Mouse (Mus musculus) myocyte (in vitro differentiated cells): ENCODE measurements around the gene Cic. TPM values are rescaled to one million over a fixed set of nuclear protein-coding genes. Genes with fewer than 3 reads are reported as not detected.

Source experiments
- H3K27me3 ChIP-seq: one replicate; pipeline ENCODE4 v1.6.1; 2011; ENCODE audit not compliant: control insufficient read depth, insufficient read depth, insufficient read length
- H3K36me3 ChIP-seq: one replicate; pipeline ENCODE4 v1.6.1; 2011; ENCODE audit not compliant: control insufficient read depth, insufficient read depth
- H3K4me2 ChIP-seq: one replicate; pipeline ENCODE4 v1.6.1; 2011; ENCODE audit warnings: low read depth, control low read depth
- H3K4me3 ChIP-seq: one replicate; pipeline ENCODE4 v1.5.1; 2011; ENCODE audit warnings: mild to moderate bottlenecking, control low read depth, moderate library complexity
- H3K79me2 ChIP-seq: one replicate; pipeline ENCODE4 v1.6.1; 2011; ENCODE audit not compliant: control insufficient read depth, insufficient read depth
- H3ac ChIP-seq: one replicate; pipeline ENCODE4 v1.6.1; 2011; ENCODE audit not compliant: control insufficient read depth, insufficient read length
- CEBPB ChIP-seq: IDR thresholded peaks from 2 replicates; pipeline ENCODE4 v1.6.1; 2011; ENCODE audit warnings: mild to moderate bottlenecking, moderate library complexity; ENCODE audit not compliant: poor library complexity, insufficient read depth, severe bottlenecking
- E2F4 ChIP-seq: IDR thresholded peaks from one replicate; pipeline ENCODE4 v1.6.1; 2011; ENCODE audit warnings: mild to moderate bottlenecking, control low read depth, moderate library complexity; ENCODE audit not compliant: insufficient read depth
- MAX ChIP-seq: IDR thresholded peaks from one replicate; pipeline ENCODE4 v1.6.1; 2011; ENCODE audit warnings: low read depth, mild to moderate bottlenecking, control low read depth
- MYOD1 ChIP-seq, 3 experiments: IDR thresholded peaks; one replicate each; pipeline ENCODE4 v1.6.1; 2011; ENCODE audit warnings: control low read depth in 2 of 3, low read depth in 2 of 3, mild to moderate bottlenecking in 2 of 3, moderate library complexity in 1 of 3; ENCODE audit not compliant: insufficient read length in 2 of 3, control insufficient read depth in 1 of 3
- MYOG ChIP-seq, 3 experiments: IDR thresholded peaks; one replicate each; pipeline ENCODE4 v1.6.1; 2011; ENCODE audit warnings: control low read depth in 2 of 3, low read depth in 2 of 3, mild to moderate bottlenecking in 2 of 3; ENCODE audit not compliant: insufficient read length in 2 of 3, control insufficient read depth in 1 of 3, insufficient read depth in 1 of 3
- POLR2A ChIP-seq: IDR thresholded peaks from one replicate; pipeline ENCODE4 v1.6.1; 2011; ENCODE audit warnings: low read depth, mild to moderate bottlenecking, control low read depth, moderate library complexity; ENCODE audit not compliant: insufficient read length
- POLR2AphosphoS2 ChIP-seq: IDR thresholded peaks from one replicate; pipeline ENCODE4 v1.6.1; 2011; ENCODE audit warnings: low read depth, control low read depth; ENCODE audit not compliant: insufficient read length
- REST ChIP-seq: IDR thresholded peaks from one replicate; pipeline ENCODE4 v1.6.1; 2011; ENCODE audit warnings: mild to moderate bottlenecking, control low read depth, moderate library complexity; ENCODE audit not compliant: insufficient read depth, insufficient read length
- SRF ChIP-seq: IDR thresholded peaks from one replicate; pipeline ENCODE4 v1.6.1; 2011; ENCODE audit warnings: low read depth; ENCODE audit not compliant: control insufficient read depth, insufficient read length
- TCF12 ChIP-seq: IDR thresholded peaks from one replicate; pipeline ENCODE4 v1.6.1; 2011; ENCODE audit warnings: mild to moderate bottlenecking, control low read depth; ENCODE audit not compliant: poor library complexity, insufficient read depth, severe bottlenecking
- TCF3 ChIP-seq: IDR thresholded peaks from one replicate; pipeline ENCODE4 v1.6.1; 2011; ENCODE audit warnings: low read depth, control low read depth; ENCODE audit not compliant: insufficient read length
- USF1 ChIP-seq: IDR thresholded peaks from one replicate; pipeline ENCODE4 v1.6.1; 2011; ENCODE audit warnings: low read depth, mild to moderate bottlenecking, control low read depth, moderate library complexity
- polyA plus RNA-seq: library from polyadenylated mRNA; unstranded; fragments of >200 nt; fragmentation: generic; extraction: Trizol; gene quantifications from one replicate; pipeline ENCODE4 v1.2.1, GENCODE M21; 2012; ENCODE audit warnings: missing spikeins

The Cic gene
- polyA plus RNA-seq, 1 experiment = 65.8 TPM

GRCm38 (mm10) chr7:25270652-25271633 lies 3.4 kb downstream of the Cic start:
- H3K27me3 ChIP-seq = no peaks in the 10 kb centered on the region
- no peaks in the 10 kb centered on the region for H3K36me3 ChIP-seq
- no peak overlapping the region for H3K4me2 ChIP-seq
- TF ChIP-seq MYOD1 (IDR thresholded peaks at IDR 0.05; ENCODE audit: control insufficient read depth in 1 of 3, insufficient read length in 2 of 3, low read depth in 2 of 3) (peak in 1 of 3 experiments; percentile 0), MAX (no peak)
- no peak overlapping the region for H3K4me3 ChIP-seq
- no peak overlapping the region for H3ac ChIP-seq
- peaks cover 17% of the 10 kb centered on the region for H3K79me2 ChIP-seq

GRCm38 (mm10) chr7:25271651-25272444 lies 4.3 kb downstream of the Cic start:
- Histone ChIP-seq H3K79me2 (peaks cover 19% of the 10 kb centered on the region), H3K4me2 (no peak overlapping the region), H3ac (no peak overlapping the region), H3K4me3 (no peak overlapping the region), H3K27me3 (no peaks in the 10 kb centered on the region), H3K36me3 (no peaks in the 10 kb centered on the region)
- no peak for TF ChIP-seq MYOG (IDR thresholded peaks at IDR 0.05; ENCODE audit: control insufficient read depth in 1 of 3, insufficient read depth in 1 of 3, insufficient read length in 2 of 3, low read depth in 2 of 3)
- TF ChIP-seq USF1 = no peak
- no peak for TF ChIP-seq TCF3
- no peak for TF ChIP-seq MYOD1 (IDR thresholded peaks at IDR 0.05; ENCODE audit: control insufficient read depth in 1 of 3, insufficient read length in 2 of 3, low read depth in 2 of 3)
- no peak for TF ChIP-seq REST
- TF ChIP-seq POLR2AphosphoS2 = no peak
- no peak for TF ChIP-seq TCF12
- TF ChIP-seq POLR2A = no peak
- no peak for TF ChIP-seq CEBPB
- TF ChIP-seq E2F4 = no peak
- TF ChIP-seq MAX = no peak
- TF ChIP-seq SRF = no peak

DNA sequence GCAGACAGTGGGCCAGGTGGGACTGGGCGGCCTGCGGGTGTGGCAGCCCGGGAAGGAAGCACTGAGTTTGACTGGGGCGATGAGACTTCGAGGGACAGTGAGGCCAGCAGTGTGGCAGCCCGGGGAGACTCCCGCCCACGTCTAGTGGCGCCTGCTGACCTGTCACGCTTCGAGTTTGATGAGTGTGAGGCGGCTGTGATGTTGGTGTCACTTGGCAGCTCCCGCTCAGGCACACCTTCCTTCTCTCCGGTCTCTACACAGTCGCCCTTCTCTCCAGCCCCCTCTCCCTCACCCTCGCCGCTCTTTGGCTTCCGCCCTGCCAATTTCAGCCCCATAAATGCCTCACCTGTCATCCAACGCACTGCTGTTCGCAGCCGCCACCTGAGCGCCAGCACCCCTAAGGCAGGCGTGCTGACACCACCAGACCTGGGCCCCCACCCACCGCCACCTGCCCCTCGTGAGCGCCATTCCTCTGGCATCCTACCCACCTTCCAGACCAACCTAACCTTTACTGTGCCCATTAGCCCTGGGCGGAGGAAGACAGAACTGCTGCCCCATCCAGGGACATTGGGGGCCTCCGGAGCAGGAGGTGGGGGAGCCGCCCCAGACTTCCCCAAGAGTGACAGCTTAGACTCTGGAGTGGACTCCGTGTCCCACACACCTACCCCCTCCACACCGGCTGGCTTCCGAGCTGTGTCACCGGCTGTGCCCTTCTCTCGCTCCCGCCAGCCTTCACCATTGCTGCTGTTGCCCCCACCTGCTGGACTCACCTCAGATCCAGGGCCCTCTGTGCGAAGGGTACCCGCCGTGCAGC lies 5.1 kb downstream of the Cic start:
- Histone ChIP-seq H3K79me2 (peaks cover 22% of the 10 kb centered on the region), H3ac (no peak overlapping the region), H3K27me3 (no peaks in the 10 kb centered on the region), H3K4me3 (no peak overlapping the region), H3K36me3 (no peaks in the 10 kb centered on the region), H3K4me2 (no peak overlapping the region)
- no peak for TF ChIP-seq MYOG (IDR thresholded peaks at IDR 0.05; ENCODE audit: control insufficient read depth in 1 of 3, insufficient read depth in 1 of 3, insufficient read length in 2 of 3, low read depth in 2 of 3)
- TF ChIP-seq POLR2A = no peak
- no peak for TF ChIP-seq TCF12
- TF ChIP-seq E2F4 = no peak
- TF ChIP-seq USF1 = no peak
- no peak for TF ChIP-seq POLR2AphosphoS2
- TF ChIP-seq REST = no peak
- no peak for TF ChIP-seq SRF
- TF ChIP-seq TCF3 = no peak
- no peak for TF ChIP-seq CEBPB
- no peak for TF ChIP-seq MYOD1 (IDR thresholded peaks at IDR 0.05; ENCODE audit: control insufficient read depth in 1 of 3, insufficient read length in 2 of 3, low read depth in 2 of 3)
- no peak for TF ChIP-seq MAX

DNA sequence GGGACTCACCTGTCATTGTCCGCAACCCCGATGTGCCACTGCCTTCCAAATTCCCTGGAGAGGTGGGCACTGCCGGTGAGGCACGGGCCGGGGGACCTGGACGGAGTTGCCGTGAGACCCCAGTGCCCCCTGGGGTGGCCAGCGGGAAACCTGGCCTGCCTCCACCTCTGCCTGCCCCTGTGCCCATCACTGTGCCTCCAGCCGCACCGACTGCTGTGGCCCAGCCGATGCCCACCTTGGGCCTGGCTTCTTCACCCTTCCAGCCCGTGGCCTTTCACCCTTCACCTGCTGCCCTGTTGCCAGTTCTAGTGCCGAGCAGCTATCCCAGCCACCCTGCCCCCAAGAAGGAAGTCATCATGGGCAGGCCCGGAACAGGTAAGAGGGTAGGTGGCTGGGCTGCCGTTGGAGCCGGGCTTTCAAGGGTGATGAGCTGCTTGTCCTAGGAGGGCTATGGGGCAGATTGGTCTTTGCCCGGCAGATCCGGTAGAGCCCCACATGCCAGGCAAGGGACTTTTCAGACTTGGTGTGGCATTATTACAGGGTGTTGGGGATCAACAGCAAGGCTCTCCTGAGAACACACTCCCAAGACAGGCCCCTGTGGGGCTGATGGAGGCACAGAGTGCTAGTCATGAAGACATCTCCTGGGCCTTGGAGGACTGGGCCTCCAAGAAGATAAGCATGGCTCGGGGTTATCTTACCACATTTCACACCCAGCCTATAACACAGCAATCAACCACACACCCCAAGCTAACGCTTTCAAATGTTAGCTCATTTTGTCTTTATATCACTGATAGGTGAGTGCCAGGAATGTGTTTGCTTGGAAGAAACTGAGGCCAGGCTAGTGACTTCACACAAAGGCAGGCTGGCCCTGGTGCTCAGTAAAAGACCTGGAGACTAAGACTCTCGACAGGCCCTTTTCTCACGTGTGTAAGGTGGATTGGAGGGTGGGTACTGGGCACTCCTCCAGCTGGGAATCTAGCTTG lies 6.0 kb downstream of the Cic start:
- TF ChIP-seq CEBPB (no peak), POLR2A (no peak), MAX (no peak), USF1 (no peak), MYOG (IDR thresholded peaks at IDR 0.05; ENCODE audit: control insufficient read depth in 1 of 3, insufficient read depth in 1 of 3, insufficient read length in 2 of 3, low read depth in 2 of 3) (no peak), TCF12 (no peak), TCF3 (no peak), MYOD1 (IDR thresholded peaks at IDR 0.05; ENCODE audit: control insufficient read depth in 1 of 3, insufficient read length in 2 of 3, low read depth in 2 of 3) (no peak)

More for the DNA sequence above, 6.0 kb downstream of the Cic start:
- no peak overlapping the region for H3K4me3 ChIP-seq
- H3ac ChIP-seq = no peak overlapping the region
- no peaks in the 10 kb centered on the region for H3K36me3 ChIP-seq
- no peaks in the 10 kb centered on the region for H3K27me3 ChIP-seq
- H3K4me2 ChIP-seq = peak overlapping the region; percentile 68
- H3K79me2 ChIP-seq = peaks cover 19% of the 10 kb centered on the region
